Mouse (Mus musculus) forebrain, embryonic 16.5 days (tissue): Measurements from ENCODE around the gene Fbll1. TPM values are rescaled to one million over a fixed set of nuclear protein-coding genes. Genes with fewer than 3 reads are reported as not detected.

Experiments
- ATAC-seq: fragments of 200-750 bp; cut with Nextera tagmentation; 2 replicates; pipeline ENCODE4 v1.8.0; 2017; ENCODE audit warnings: mild to moderate bottlenecking, moderate library complexity
- H3K27ac ChIP-seq: fragments of 300-500 bp; sonication (generic); 2 replicates; pipeline ENCODE4 v1.5.1; 2014; ENCODE audit warnings: low read length, control low read depth
- H3K27me3 ChIP-seq: fragments of 300-500 bp; sonication (generic); replicated peaks from 2 replicates; pipeline ENCODE4 v1.6.1; 2014; ENCODE audit warnings: low read length; ENCODE audit not compliant: control insufficient read depth, insufficient read depth
- H3K36me3 ChIP-seq: fragments of 300-500 bp; sonication (generic); 2 replicates; pipeline ENCODE4 v1.6.1; 2014; ENCODE audit not compliant: control insufficient read depth, insufficient read depth
- H3K4me1 ChIP-seq: fragments of 300-500 bp; sonication (generic); replicated peaks from 2 replicates; pipeline ENCODE4 v1.6.1; 2014; ENCODE audit warnings: low read length; ENCODE audit not compliant: control insufficient read depth, insufficient read depth
- H3K4me2 ChIP-seq: fragments of 300-500 bp; sonication (generic); 2 replicates; pipeline ENCODE4 v1.6.1; 2014; ENCODE audit warnings: mild to moderate bottlenecking, low read length, control low read depth
- H3K4me3 ChIP-seq: fragments of 300-500 bp; sonication (generic); replicated peaks from 2 replicates; pipeline ENCODE4 v1.5.1; 2014; ENCODE audit warnings: mild to moderate bottlenecking, low read length, control low read depth
- H3K9ac ChIP-seq: fragments of 300-500 bp; sonication (generic); replicated peaks from 2 replicates; pipeline ENCODE4 v1.6.1; 2014; ENCODE audit warnings: low read depth, low read length, control low read depth
- H3K9me3 ChIP-seq: fragments of 300-500 bp; sonication (generic); 2 replicates; pipeline ENCODE4 v1.6.1; 2016; ENCODE audit warnings: low read length; ENCODE audit not compliant: control insufficient read depth
- WGBS: fragments of 180-500 bp; shearing (Covaris S2); extraction: QIAGEN DNeasy Blood & Tissue Kit; methylation state at CpG from one replicate; pipeline ENCODE4 v1.1.7; 2014; 5-methylcytosine and 5-hydroxymethylcytosine counted together
- polyA plus RNA-seq: library from polyadenylated mRNA; unstranded; fragments of >200 nt; fragmentation: Nextera tagmentation; extraction: Ambion mirVana; gene quantifications from 2 replicates; pipeline ENCODE4 v1.2.1, GENCODE M21; 2015

Fbll1 gene
- polyA plus RNA-seq, 1 experiment from 2014 or later, result 13.1 TPM

- 2% methylated on average over 44 of the region's 46 CpGs for WGBS
- Histone ChIP-seq H3K9ac (peak within 1 kb of the TSS; percentile 69), H3K9me3 (no peaks in the 10 kb centered on the region), H3K27me3 (no peaks in the 10 kb centered on the region), H3K4me2 (peak within 1 kb of the TSS; percentile 84), H3K36me3 (0 out of 2 replicates have a peak, but pooled peaks cover 4% of the 10 kb centered on the region), H3K4me3 (peak within 1 kb of the TSS; percentile 85), H3K4me1 (peaks cover 13% of the 10 kb centered on the region), H3K27ac (peak within 1 kb of the TSS; percentile 55; the same call in 1 of the 2 replicates)
- peak; percentile 89 for ATAC-seq
Observed at GRCm38 (mm10) chr11:35834022-35834760, 35.5 kb upstream of the Fbll1 start, which contains the start of gene Rars. Gene Rars, minus strand, starts transcription at chr11:35834506.

- Histone ChIP-seq H3K4me3 (peak overlapping the region; percentile 85), H3K9ac (no peak overlapping the region), H3K36me3 (0 out of 2 replicates have a peak, but pooled peaks cover 4% of the 10 kb centered on the region), H3K27me3 (no peaks in the 10 kb centered on the region), H3K9me3 (no peaks in the 10 kb centered on the region), H3K4me2 (peak overlapping the region; percentile 84), H3K4me1 (peaks cover 13% of the 10 kb centered on the region), H3K27ac (no peak overlapping the region)
- WGBS, result 86% methylated on average over 6 of the region's 6 CpGs
- no peak for ATAC-seq
Observed at GRCm38 (mm10) chr11:35833270-35833669, 34.6 kb upstream of the Fbll1 start.

GRCm38 (mm10) chr11:35832139-35832538 is 33.5 kb upstream of the Fbll1 start:
- Histone ChIP-seq H3K36me3 (peaks cover 11% of the 10 kb centered on the region; the same call in 1 of the 2 replicates), H3K9ac (no peak overlapping the region), H3K27me3 (no peaks in the 10 kb centered on the region), H3K27ac (no peak overlapping the region), H3K9me3 (no peaks in the 10 kb centered on the region), H3K4me3 (no peak overlapping the region), H3K4me2 (no peak overlapping the region), H3K4me1 (peaks cover 13% of the 10 kb centered on the region)
- 85% methylated on average over 4 of the region's 4 CpGs for WGBS
- ATAC-seq, result no peak

GRCm38 (mm10) chr11:35827714-35828113 is 29.0 kb upstream of the Fbll1 start:
- Histone ChIP-seq H3K36me3 (peaks cover 33% of the 10 kb centered on the region), H3K9me3 (no peaks in the 10 kb centered on the region), H3K9ac (no peak overlapping the region), H3K4me2 (no peak overlapping the region), H3K4me3 (no peak overlapping the region), H3K4me1 (peaks cover 4% of the 10 kb centered on the region; the same call in 1 of the 2 replicates), H3K27me3 (no peaks in the 10 kb centered on the region), H3K27ac (no peak overlapping the region)
- WGBS, result 95% methylated on average over 6 of the region's 6 CpGs
- ATAC-seq, result no peak

- no peaks in the 10 kb centered on the region for H3K27me3 ChIP-seq
- H3K4me1 ChIP-seq, result no peaks in the 10 kb centered on the region
- ATAC-seq, result no peak
- no peak overlapping the region for H3K9ac ChIP-seq
- H3K36me3 ChIP-seq, result peaks cover 61% of the 10 kb centered on the region
- H3K4me2 ChIP-seq, result no peak overlapping the region
- 92% methylated on average over 12 of the region's 12 CpGs for WGBS
- H3K9me3 ChIP-seq, result no peaks in the 10 kb centered on the region
- H3K4me3 ChIP-seq, result no peak overlapping the region
- H3K27ac ChIP-seq, result no peak overlapping the region
Observed at GRCm38 (mm10) chr11:35816316-35816715, 17.6 kb upstream of the Fbll1 start.

- peaks cover 47% of the 10 kb centered on the region for H3K36me3 ChIP-seq
- H3K9me3 ChIP-seq, result no peaks in the 10 kb centered on the region
- no peak for ATAC-seq
- H3K4me3 ChIP-seq, result no peak overlapping the region
- no peak overlapping the region for H3K4me2 ChIP-seq
- H3K4me1 ChIP-seq, result no peaks in the 10 kb centered on the region
- no peaks in the 10 kb centered on the region for H3K27me3 ChIP-seq
- 82% methylated on average over 10 of the region's 10 CpGs for WGBS
- H3K9ac ChIP-seq, result no peak overlapping the region
- H3K27ac ChIP-seq, result no peak overlapping the region
Observed at GRCm38 (mm10) chr11:35811458-35811857, 12.8 kb upstream of the Fbll1 start.

- 82% methylated on average over 5 of the region's 5 CpGs for WGBS
- no peak overlapping the region for H3K4me2 ChIP-seq
- ATAC-seq, result no peak
- H3K4me3 ChIP-seq, result no peak overlapping the region
- H3K36me3 ChIP-seq, result 0 out of 2 replicates have a peak, but pooled peaks cover under 1% of the 10 kb centered on the region
- peaks cover 10% of the 10 kb centered on the region for H3K4me1 ChIP-seq
- no peak overlapping the region for H3K9ac ChIP-seq
- peaks cover 10% of the 10 kb centered on the region for H3K27me3 ChIP-seq
- H3K27ac ChIP-seq, result no peak overlapping the region
- no peaks in the 10 kb centered on the region for H3K9me3 ChIP-seq
Observed at GRCm38 (mm10) chr11:35801332-35801731, 2.6 kb upstream of the Fbll1 start.

GRCm38 (mm10) chr11:35798495-35798820 is 226 bp downstream of the Fbll1 start:
- Histone ChIP-seq H3K36me3 (no peaks in the 10 kb centered on the region), H3K9ac (peak overlapping the region; percentile 78), H3K27ac (peak overlapping the region; percentile 43), H3K27me3 (peaks cover 11% of the 10 kb centered on the region), H3K4me3 (peak overlapping the region; percentile 71), H3K4me1 (peaks cover 10% of the 10 kb centered on the region), H3K9me3 (no peaks in the 10 kb centered on the region), H3K4me2 (peak overlapping the region; percentile 88)
- peak; percentile 97 for ATAC-seq
- under 1% methylated on average over 23 of the region's 23 CpGs for WGBS

GRCm38 (mm10) chr11:35797751-35798494 is 761 bp downstream of the Fbll1 start:
- peak overlapping the region; percentile 43 for H3K27ac ChIP-seq
- H3K4me3 ChIP-seq, result peak overlapping the region; percentile 71
- H3K36me3 ChIP-seq, result no peaks in the 10 kb centered on the region
- peak; percentile 63 for ATAC-seq
- no peaks in the 10 kb centered on the region for H3K9me3 ChIP-seq
- peaks cover 11% of the 10 kb centered on the region for H3K27me3 ChIP-seq
- H3K9ac ChIP-seq, result peak overlapping the region; percentile 78
- 3% methylated on average over 66 of the region's 86 CpGs for WGBS
- H3K4me2 ChIP-seq, result peak overlapping the region; percentile 88
- peaks cover 10% of the 10 kb centered on the region for H3K4me1 ChIP-seq
